Mouse (Mus musculus) cerebellum, postnatal 36 days (tissue): ENCODE measurements around the gene Tmem72.

Experiments
- DNase-seq, 2 experiments: peaks; one replicate each; pipeline ENCODE4 v3.0.0; 2021 to 2022; ENCODE audit warnings: mixed read lengths in 2 of 2

Tmem72 gene

GRCm38 (mm10) chr6:116647763-116648162 lies 69.0 kb downstream of the Tmem72 start:
- DNase-seq: peak; percentile 43 to 58

GRCm38 (mm10) chr6:116644335-116644734 lies 72.4 kb downstream of the Tmem72 start:
- no peak for DNase-seq

GRCm38 (mm10) chr6:116643881-116644280 lies 72.8 kb downstream of the Tmem72 start:
- DNase-seq: no peak

GRCm38 (mm10) chr6:116642942-116643341 lies 73.8 kb downstream of the Tmem72 start:
- DNase-seq: no peak

- DNase-seq: no peak
Measured at GRCm38 (mm10) chr6:116639663-116640062, 77.0 kb downstream of the Tmem72 start.

- DNase-seq: no peak
Measured at GRCm38 (mm10) chr6:116638871-116639270, 77.8 kb downstream of the Tmem72 start.

- DNase-seq: no peak
Measured at GRCm38 (mm10) chr6:116637496-116637895, 79.2 kb downstream of the Tmem72 start.

- DNase-seq: no peak
Measured at GRCm38 (mm10) chr6:116636581-116637235, 80.0 kb downstream of the Tmem72 start.

- DNase-seq: no peak
Measured at GRCm38 (mm10) chr6:116635251-116636180, 81.2 kb downstream of the Tmem72 start.

- DNase-seq: no peak
Measured at GRCm38 (mm10) chr6:116633741-116634695, 82.7 kb downstream of the Tmem72 start.

GRCm38 (mm10) chr6:116632129-116632528 lies 84.6 kb downstream of the Tmem72 start:
- peak; percentile 73 to 77 for DNase-seq

GRCm38 (mm10) chr6:116629766-116630165 lies 86.9 kb downstream of the Tmem72 start:
- DNase-seq: no peak
